Mouse (Mus musculus): ENCODE results near the gene C2cd3. TPM values are rescaled to one million over a fixed set of nuclear protein-coding genes. Genes with fewer than 3 reads are reported as not detected.

The C2cd3 gene
- polyA plus RNA-seq, 1 experiment from 2014 or later = 34.2 TPM

DNA sequence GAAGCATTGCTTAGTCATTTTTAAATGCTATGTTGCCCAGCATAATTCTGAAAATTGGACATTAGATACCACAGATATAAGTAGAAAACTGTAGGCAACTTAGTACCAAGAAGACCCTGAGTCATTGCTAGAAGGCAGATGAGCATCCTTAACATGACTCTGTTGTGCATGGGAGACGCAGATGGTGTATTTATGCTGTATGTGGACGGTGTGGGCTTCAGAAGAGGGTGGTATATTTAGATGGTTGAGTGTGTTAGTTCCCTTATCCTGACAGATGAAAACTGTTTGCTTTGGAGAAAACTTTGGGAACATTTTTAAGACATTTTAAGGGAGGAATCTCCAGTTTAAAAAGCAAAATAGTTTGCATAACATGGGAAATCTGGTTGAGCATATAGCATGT, 16.1 kb downstream of the C2cd3 start:
- no peak for ATAC-seq (ENCODE audit: insufficient number of reproducible peaks, insufficient read depth, low FRiP score, low read depth)
- WGBS = 95% methylated on average over 2 of the region's 2 CpGs
- Histone ChIP-seq H3K9me3 (ENCODE audit: control insufficient read depth, low read depth, low read length) (no peaks in the 10 kb centered on the region), H3K27ac (ENCODE audit: low read length) (no peak overlapping the region), H3K4me1 (ENCODE audit: control insufficient read depth, insufficient read depth, low read length) (no peaks in the 10 kb centered on the region), H3K4me2 (replicated peaks; ENCODE audit: low read depth, low read length) (no peak overlapping the region), H3K9ac (replicated peaks; ENCODE audit: low read depth, low read length) (no peak overlapping the region), H3K36me3 (ENCODE audit: control insufficient read depth, insufficient read depth, low read length) (peaks cover 21% of the 10 kb centered on the region), H3K27me3 (ENCODE audit: control insufficient read depth, insufficient read depth, low read length) (no peaks in the 10 kb centered on the region), H3K4me3 (ENCODE audit: low read depth, low read length) (no peak overlapping the region)

DNA sequence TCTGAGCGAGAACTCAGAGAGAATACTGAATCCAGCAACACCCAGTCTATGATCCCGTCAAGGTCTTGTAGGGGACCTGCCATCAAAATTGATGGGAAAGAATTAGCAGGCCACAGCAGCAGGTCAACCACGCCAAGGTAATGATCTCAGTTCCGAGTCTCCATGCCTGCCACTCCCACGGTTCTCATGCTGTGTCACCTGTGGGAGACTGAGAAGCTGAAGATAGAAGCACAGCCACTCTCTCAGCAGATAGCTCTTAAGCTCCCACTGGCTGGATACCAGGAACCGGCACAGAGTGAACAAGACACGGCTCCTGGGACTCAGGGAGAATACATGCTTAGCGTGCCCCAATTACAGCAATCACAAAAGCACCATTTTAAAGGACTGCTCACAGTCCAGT, 18.1 kb downstream of the C2cd3 start:
- Histone ChIP-seq H3K27ac (ENCODE audit: low read length) (no peak overlapping the region), H3K4me1 (ENCODE audit: control insufficient read depth, insufficient read depth, low read length) (no peaks in the 10 kb centered on the region), H3K9me3 (ENCODE audit: control insufficient read depth, low read depth, low read length) (no peaks in the 10 kb centered on the region), H3K36me3 (ENCODE audit: control insufficient read depth, insufficient read depth, low read length) (peaks cover 30% of the 10 kb centered on the region), H3K9ac (replicated peaks; ENCODE audit: low read depth, low read length) (no peak overlapping the region), H3K4me2 (replicated peaks; ENCODE audit: low read depth, low read length) (no peak overlapping the region), H3K27me3 (ENCODE audit: control insufficient read depth, insufficient read depth, low read length) (no peaks in the 10 kb centered on the region), H3K4me3 (ENCODE audit: low read depth, low read length) (no peak overlapping the region)
- WGBS = 85% methylated on average over 8 of the region's 8 CpGs
- ATAC-seq (ENCODE audit: insufficient number of reproducible peaks, insufficient read depth, low FRiP score, low read depth) = no peak

DNA sequence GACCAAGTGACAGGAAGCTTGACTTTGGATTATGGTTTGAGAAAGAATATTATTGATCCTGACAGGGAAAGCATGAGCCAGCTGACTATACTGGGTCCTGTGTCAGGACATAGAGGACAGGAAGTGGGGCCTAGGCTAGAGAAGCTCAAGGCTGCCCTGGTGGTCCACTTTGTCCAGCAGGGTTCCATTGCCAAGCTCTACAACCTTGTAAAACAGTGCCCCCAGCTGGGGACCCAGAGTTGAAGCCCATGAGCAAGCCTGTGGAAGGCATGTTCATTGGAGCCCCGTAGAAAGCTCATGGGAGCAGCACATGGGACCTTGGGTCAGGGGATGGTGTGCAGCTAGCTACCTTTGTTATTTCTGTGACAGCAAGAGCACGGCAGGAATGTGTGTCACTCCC, 20.2 kb downstream of the C2cd3 start:
- H3K9me3 ChIP-seq (ENCODE audit: control insufficient read depth, low read depth, low read length) = no peaks in the 10 kb centered on the region
- peaks cover 37% of the 10 kb centered on the region for H3K36me3 ChIP-seq (ENCODE audit: control insufficient read depth, insufficient read depth, low read length)
- no peak for ATAC-seq (ENCODE audit: insufficient number of reproducible peaks, insufficient read depth, low FRiP score, low read depth)
- no peak overlapping the region for H3K9ac ChIP-seq (replicated peaks; ENCODE audit: low read depth, low read length)
- no peaks in the 10 kb centered on the region for H3K4me1 ChIP-seq (ENCODE audit: control insufficient read depth, insufficient read depth, low read length)
- no peak overlapping the region for H3K4me2 ChIP-seq (replicated peaks; ENCODE audit: low read depth, low read length)
- no peak overlapping the region for H3K27ac ChIP-seq (ENCODE audit: low read length)
- WGBS = 79% methylated on average over 2 of the region's 2 CpGs
- H3K4me3 ChIP-seq (ENCODE audit: low read depth, low read length) = no peak overlapping the region
- H3K27me3 ChIP-seq (ENCODE audit: control insufficient read depth, insufficient read depth, low read length) = no peaks in the 10 kb centered on the region

DNA sequence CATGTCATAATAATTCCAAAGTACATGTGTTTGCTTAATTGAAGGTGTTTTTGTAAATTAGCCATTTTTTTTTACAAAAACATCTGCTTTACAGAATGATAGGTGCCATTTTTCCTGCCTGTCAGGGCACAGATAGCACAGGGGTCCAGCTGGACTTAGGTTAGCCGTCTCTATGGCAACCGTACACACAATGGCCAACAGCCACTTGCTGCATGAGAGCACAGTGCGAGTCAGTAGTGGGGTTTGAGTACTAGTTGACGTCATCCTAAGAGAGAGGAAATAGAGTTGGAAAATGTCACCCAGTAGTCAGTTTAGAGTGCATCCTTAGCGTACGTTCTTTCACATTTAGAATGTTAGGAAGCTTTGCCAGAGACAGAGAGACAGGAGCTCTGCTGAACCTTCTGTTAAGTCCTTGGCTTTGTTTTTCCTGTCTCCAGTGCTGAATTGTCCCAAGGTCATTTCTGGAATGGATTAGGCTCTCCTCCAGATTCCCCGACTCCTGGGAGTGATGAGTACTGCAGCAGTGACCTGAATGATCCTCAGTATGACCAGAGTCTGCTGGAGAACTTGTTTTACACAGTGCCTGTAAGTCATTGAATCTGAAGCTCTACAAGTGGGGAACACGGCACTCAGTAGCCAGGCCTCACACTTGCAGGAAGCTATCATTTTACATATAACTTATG, 27.3 kb downstream of the C2cd3 start:
- Histone ChIP-seq H3K27ac (ENCODE audit: low read length) (no peak overlapping the region), H3K9me3 (ENCODE audit: control insufficient read depth, low read depth, low read length) (no peaks in the 10 kb centered on the region), H3K27me3 (ENCODE audit: control insufficient read depth, insufficient read depth, low read length) (no peaks in the 10 kb centered on the region), H3K4me2 (replicated peaks; ENCODE audit: low read depth, low read length) (no peak overlapping the region), H3K4me1 (ENCODE audit: control insufficient read depth, insufficient read depth, low read length) (no peaks in the 10 kb centered on the region), H3K4me3 (ENCODE audit: low read depth, low read length) (no peak overlapping the region), H3K36me3 (ENCODE audit: control insufficient read depth, insufficient read depth, low read length) (peaks cover 30% of the 10 kb centered on the region), H3K9ac (replicated peaks; ENCODE audit: low read depth, low read length) (no peak overlapping the region)
- ATAC-seq (ENCODE audit: insufficient number of reproducible peaks, insufficient read depth, low FRiP score, low read depth) = no peak
- WGBS = 63% methylated on average over 8 of the region's 8 CpGs

DNA sequence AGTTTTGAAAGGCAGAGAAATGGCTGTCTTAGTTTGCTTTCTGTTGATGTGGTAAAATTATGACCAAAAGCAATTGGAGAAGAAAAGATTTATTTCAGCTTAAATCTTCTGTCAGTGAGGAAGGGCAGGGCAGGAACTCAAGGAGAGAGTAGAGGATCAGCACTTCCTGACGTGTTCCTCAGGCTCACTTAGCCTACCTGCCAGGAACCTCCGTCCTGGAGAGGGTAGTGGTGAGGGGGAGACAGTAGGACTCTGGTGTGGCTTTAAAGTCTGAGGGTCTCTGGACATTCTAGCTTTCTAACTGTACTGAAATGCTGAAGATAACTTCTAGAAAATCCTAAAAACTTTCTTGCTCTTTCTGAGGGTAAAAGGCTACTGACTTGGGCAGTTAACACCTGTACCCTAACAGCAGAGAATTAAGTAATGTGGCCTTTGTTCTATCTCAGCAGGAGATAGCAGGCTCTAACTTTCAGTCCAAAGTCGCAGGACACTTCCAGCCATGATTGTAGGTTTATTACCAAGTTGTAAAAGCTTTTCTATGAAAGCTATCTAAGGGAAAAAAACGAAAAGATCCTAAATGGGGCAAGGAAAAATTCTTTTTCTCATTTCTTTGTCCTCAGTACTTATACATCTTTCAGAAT, 29.0 kb downstream of the C2cd3 start:
- no peak overlapping the region for H3K27ac ChIP-seq (ENCODE audit: low read length)
- peaks cover 33% of the 10 kb centered on the region for H3K36me3 ChIP-seq (ENCODE audit: control insufficient read depth, insufficient read depth, low read length)
- no peak overlapping the region for H3K4me3 ChIP-seq (ENCODE audit: low read depth, low read length)
- H3K27me3 ChIP-seq (ENCODE audit: control insufficient read depth, insufficient read depth, low read length) = no peaks in the 10 kb centered on the region
- H3K9me3 ChIP-seq (ENCODE audit: control insufficient read depth, low read depth, low read length) = no peaks in the 10 kb centered on the region
- H3K4me2 ChIP-seq (replicated peaks; ENCODE audit: low read depth, low read length) = no peak overlapping the region
- H3K9ac ChIP-seq (replicated peaks; ENCODE audit: low read depth, low read length) = no peak overlapping the region
- no peak for ATAC-seq (ENCODE audit: insufficient number of reproducible peaks, insufficient read depth, low FRiP score, low read depth)
- 46% methylated on average over 4 of the region's 4 CpGs for WGBS
- no peaks in the 10 kb centered on the region for H3K4me1 ChIP-seq (ENCODE audit: control insufficient read depth, insufficient read depth, low read length)

DNA sequence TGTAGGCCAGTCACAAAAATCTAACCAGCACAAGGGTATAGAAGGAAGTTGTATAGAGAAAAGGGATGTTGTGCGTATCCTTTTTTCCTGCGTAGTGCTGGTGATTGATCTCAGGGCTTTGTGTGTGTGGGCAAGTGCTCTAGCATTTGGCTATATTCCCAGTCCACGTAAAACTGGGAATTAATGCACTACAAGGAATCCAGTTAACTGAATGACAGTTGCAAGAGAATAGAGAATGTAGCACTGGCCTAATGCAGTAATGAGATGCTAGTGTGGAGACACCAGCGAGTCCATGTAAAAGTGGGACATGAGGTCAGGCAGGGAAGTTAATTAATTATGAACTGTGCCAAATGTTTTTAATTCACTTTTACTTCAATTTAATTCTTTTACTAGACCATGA, 30.7 kb downstream of the C2cd3 start:
- Histone ChIP-seq H3K4me2 (replicated peaks; ENCODE audit: low read depth, low read length) (no peak overlapping the region), H3K36me3 (ENCODE audit: control insufficient read depth, insufficient read depth, low read length) (peaks cover 37% of the 10 kb centered on the region), H3K9ac (replicated peaks; ENCODE audit: low read depth, low read length) (no peak overlapping the region), H3K27me3 (ENCODE audit: control insufficient read depth, insufficient read depth, low read length) (no peaks in the 10 kb centered on the region), H3K4me3 (ENCODE audit: low read depth, low read length) (no peak overlapping the region), H3K9me3 (ENCODE audit: control insufficient read depth, low read depth, low read length) (no peaks in the 10 kb centered on the region), H3K4me1 (ENCODE audit: control insufficient read depth, insufficient read depth, low read length) (no peaks in the 10 kb centered on the region), H3K27ac (ENCODE audit: low read length) (no peak overlapping the region)
- no peak for ATAC-seq (ENCODE audit: insufficient number of reproducible peaks, insufficient read depth, low FRiP score, low read depth)
- 60% methylated on average over 4 of the region's 4 CpGs for WGBS

DNA sequence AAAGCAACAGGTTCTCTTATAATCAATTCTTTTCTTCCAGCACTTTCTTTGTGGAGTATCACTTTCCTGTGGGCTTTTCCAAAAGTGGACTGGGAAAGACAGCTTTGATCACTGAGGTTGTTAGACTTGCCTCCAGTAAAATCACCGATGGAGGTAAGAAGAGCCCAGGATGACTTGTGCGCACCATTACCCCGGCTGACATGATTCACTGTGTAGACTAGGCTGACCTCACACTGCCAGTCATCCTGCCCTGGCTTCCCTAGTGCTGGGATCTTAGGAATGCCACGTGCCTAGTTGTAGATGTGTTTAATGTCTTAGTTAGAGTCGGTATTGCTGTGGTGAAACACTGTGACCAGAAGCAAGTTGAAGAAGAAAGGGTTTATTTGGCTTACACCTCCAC, 35.6 kb downstream of the C2cd3 start:
- Histone ChIP-seq H3K4me3 (ENCODE audit: low read depth, low read length) (no peak overlapping the region), H3K9me3 (ENCODE audit: control insufficient read depth, low read depth, low read length) (no peaks in the 10 kb centered on the region), H3K4me2 (replicated peaks; ENCODE audit: low read depth, low read length) (no peak overlapping the region), H3K4me1 (ENCODE audit: control insufficient read depth, insufficient read depth, low read length) (no peaks in the 10 kb centered on the region), H3K36me3 (ENCODE audit: control insufficient read depth, insufficient read depth, low read length) (peaks cover 41% of the 10 kb centered on the region), H3K9ac (replicated peaks; ENCODE audit: low read depth, low read length) (no peak overlapping the region), H3K27me3 (ENCODE audit: control insufficient read depth, insufficient read depth, low read length) (no peaks in the 10 kb centered on the region), H3K27ac (ENCODE audit: low read length) (no peak overlapping the region)
- 95% methylated on average over 5 of the region's 5 CpGs for WGBS
- ATAC-seq (ENCODE audit: insufficient number of reproducible peaks, insufficient read depth, low FRiP score, low read depth) = no peak

DNA sequence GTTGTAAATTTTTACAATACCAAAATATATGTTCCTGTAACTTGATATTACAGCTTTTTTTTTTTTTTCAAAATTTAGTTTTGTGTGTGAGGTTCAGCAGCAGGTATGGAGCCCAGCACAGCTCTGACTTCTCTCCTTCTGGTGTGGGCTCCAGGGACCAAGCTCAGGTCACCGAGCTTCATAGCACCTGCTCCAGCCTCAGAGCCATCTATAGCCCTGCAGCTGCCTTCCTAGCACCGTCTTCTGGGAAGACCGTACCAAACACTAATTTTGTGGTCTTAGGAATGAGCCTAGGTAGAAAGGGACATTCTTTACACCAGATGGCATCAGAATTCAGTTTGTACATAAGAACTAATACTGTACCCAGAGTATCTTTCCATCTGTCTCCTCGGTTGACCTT, 36.7 kb downstream of the C2cd3 start:
- Histone ChIP-seq H3K4me3 (ENCODE audit: low read depth, low read length) (no peak overlapping the region), H3K27ac (ENCODE audit: low read length) (no peak overlapping the region), H3K9ac (replicated peaks; ENCODE audit: low read depth, low read length) (no peak overlapping the region), H3K4me1 (ENCODE audit: control insufficient read depth, insufficient read depth, low read length) (no peaks in the 10 kb centered on the region), H3K36me3 (ENCODE audit: control insufficient read depth, insufficient read depth, low read length) (peaks cover 42% of the 10 kb centered on the region), H3K4me2 (replicated peaks; ENCODE audit: low read depth, low read length) (no peak overlapping the region), H3K9me3 (ENCODE audit: control insufficient read depth, low read depth, low read length) (no peaks in the 10 kb centered on the region), H3K27me3 (ENCODE audit: control insufficient read depth, insufficient read depth, low read length) (no peaks in the 10 kb centered on the region)
- 85% methylated on average over 4 of the region's 4 CpGs for WGBS
- ATAC-seq (ENCODE audit: insufficient number of reproducible peaks, insufficient read depth, low FRiP score, low read depth) = no peak

DNA sequence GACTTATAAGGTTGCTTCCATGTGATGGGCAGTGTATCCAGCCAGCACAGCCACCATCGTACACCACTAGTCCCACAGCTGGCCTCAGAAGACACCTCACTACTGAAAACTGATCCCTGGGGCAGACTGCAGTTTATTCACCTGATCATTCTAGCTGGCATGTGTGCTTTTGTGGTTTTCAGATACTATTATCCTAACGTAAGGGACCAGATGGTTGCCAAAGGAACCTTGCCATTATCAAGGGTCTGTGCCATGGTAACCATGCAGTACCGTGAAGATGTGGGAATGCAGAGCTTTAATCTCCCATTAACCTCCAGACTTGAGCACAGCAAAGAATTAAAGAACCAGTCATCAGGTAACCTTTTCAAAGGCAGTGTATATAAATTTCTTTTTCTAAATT, 53.8 kb downstream of the C2cd3 start:
- WGBS = 89% methylated on average over 3 of the region's 3 CpGs

More for the DNA sequence above, 53.8 kb downstream of the C2cd3 start:
- no peak overlapping the region for H3K4me2 ChIP-seq (replicated peaks; ENCODE audit: low read depth, low read length)
- H3K4me3 ChIP-seq (ENCODE audit: low read depth, low read length) = no peak overlapping the region
- no peaks in the 10 kb centered on the region for H3K27me3 ChIP-seq (ENCODE audit: control insufficient read depth, insufficient read depth, low read length)
- no peak overlapping the region for H3K9ac ChIP-seq (replicated peaks; ENCODE audit: low read depth, low read length)
- no peak for ATAC-seq (ENCODE audit: insufficient number of reproducible peaks, insufficient read depth, low FRiP score, low read depth)
- H3K27ac ChIP-seq (ENCODE audit: low read length) = no peak overlapping the region
- H3K36me3 ChIP-seq (ENCODE audit: control insufficient read depth, insufficient read depth, low read length) = peaks cover 49% of the 10 kb centered on the region
- no peaks in the 10 kb centered on the region for H3K9me3 ChIP-seq (ENCODE audit: control insufficient read depth, low read depth, low read length)
- no peaks in the 10 kb centered on the region for H3K4me1 ChIP-seq (ENCODE audit: control insufficient read depth, insufficient read depth, low read length)
